Mouse (Mus musculus) mesoderm, embryonic 11.5 days (tissue): Measurements from ENCODE around the gene Pllp.

Experiments used
- DNase-seq: peaks from one replicate; pipeline ENCODE4 v3.0.0-alpha.2; 2012; ENCODE audit warnings: low read depth, low spot score

Pllp gene

GRCm38 (mm10) chr8:94654994-94655393 lies 41.1 kb downstream of the Pllp start:
- DNase-seq = no peak

DNA sequence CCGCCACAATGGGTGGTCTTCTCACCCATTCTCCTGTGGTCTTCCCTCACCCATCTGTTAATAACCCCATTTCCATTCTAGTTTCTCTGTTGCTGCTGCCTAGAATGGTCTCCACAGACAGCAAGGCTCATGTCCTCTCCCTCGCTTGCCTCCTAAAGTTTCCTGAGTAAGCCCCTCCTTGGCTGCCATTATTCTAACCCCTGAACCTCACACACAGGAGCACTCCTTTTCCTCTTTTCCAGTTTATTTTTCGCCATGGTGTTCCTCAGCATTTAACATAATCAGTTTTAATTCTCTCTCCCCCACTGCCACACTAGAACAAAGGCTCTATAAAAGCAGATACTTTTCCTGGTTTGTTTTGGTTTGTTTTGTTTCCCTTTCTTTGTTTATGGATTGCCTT lies 43.1 kb downstream of the Pllp start:
- no peak for DNase-seq

DNA sequence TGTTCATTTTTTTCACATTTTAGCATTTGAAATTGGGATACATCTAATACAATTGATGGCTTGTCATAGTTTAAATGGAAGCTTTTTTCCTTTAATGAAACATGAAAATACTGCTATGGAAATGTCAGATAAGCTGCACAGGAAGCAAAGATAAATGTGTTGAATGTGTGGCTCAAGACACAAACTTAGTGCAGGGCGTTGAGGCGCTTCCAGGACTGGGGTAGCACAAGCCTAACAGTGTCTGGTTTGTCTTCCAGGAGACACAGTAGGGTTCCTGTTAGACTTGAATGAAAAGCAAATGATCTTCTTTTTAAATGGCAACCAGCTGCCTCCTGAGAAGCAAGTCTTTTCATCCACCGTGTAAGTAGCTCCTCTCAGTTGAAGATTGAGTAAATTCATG lies 46.6 kb downstream of the Pllp start:
- peak; percentile 9 for DNase-seq

DNA sequence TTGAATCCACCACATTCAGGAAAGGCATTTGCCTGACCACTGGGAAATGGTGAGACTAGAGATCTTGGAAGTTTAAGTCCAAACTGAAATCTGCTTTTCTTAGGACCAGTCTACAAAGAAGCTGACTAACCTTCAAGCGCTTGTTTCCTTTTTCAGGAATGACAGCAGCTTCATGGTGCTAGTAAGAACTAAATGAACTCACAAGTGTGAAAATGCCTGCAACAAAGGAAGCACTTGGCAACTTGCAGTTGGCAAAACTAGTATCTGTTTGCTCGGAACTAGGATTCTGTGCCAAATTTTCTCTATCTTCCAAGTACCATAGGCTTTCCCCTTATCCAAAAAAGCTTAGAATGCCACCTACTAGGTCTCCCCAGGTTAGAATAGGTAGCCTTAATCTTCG lies 49.9 kb downstream of the Pllp start:
- DNase-seq = no peak

- DNase-seq = no peak
Measured at GRCm38 (mm10) chr8:94645202-94645601, 50.9 kb downstream of the Pllp start.

- DNase-seq = no peak
Measured at GRCm38 (mm10) chr8:94641938-94642337, 54.1 kb downstream of the Pllp start.

DNA sequence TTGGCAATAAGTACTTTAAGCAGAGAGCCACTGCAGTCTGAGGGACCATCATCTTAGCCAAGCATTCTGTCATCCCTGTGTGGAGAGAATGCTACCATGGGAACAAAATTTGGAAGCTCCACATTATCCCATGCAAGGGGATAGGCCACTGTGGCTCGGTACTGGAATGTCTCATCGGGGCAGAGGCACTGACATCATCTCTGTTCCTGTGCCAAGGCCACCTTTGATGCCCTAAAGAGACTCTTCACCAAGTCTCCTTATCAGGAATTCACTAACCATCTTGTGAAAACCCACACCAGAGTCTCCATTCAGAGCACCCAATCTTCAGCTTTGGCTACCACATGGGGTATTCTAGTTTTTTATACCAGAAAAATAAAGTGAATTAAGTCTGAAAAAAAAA lies 54.9 kb downstream of the Pllp start:
- no peak for DNase-seq

GRCm38 (mm10) chr8:94634211-94634610 lies 61.9 kb downstream of the Pllp start:
- no peak for DNase-seq

DNA sequence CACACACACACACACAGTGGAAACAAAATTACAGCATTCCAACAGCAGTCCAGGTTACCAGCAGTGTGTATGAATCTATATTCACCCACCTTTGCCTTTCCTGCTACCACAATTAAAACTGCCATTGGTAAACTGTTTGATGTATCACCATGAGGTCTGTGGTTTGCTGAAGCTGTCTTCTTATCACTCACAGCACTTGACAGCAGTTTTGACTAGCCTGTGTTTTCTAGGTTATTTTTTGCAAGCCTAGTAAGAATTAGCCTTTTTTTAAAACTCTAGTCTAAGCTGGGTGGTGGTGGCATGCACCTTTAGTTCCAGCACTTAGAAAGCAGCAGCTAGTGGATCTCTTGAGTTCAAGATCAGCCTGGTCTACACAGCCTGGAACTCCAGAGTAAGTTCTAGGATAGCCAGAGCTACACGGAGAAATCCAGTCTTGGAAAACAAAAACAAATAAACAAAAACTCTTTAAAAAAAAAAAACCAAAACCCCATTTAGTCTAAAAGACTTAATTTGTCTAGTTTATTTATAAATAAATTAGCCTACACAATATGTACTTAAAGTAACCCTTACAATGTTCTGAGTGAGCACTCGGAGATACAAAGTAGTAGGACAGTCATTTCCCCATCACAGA lies 62.4 kb downstream of the Pllp start:
- no peak for DNase-seq
